Mouse (Mus musculus): ENCODE results near the gene Rassf1.

Rassf1 gene

DNA sequence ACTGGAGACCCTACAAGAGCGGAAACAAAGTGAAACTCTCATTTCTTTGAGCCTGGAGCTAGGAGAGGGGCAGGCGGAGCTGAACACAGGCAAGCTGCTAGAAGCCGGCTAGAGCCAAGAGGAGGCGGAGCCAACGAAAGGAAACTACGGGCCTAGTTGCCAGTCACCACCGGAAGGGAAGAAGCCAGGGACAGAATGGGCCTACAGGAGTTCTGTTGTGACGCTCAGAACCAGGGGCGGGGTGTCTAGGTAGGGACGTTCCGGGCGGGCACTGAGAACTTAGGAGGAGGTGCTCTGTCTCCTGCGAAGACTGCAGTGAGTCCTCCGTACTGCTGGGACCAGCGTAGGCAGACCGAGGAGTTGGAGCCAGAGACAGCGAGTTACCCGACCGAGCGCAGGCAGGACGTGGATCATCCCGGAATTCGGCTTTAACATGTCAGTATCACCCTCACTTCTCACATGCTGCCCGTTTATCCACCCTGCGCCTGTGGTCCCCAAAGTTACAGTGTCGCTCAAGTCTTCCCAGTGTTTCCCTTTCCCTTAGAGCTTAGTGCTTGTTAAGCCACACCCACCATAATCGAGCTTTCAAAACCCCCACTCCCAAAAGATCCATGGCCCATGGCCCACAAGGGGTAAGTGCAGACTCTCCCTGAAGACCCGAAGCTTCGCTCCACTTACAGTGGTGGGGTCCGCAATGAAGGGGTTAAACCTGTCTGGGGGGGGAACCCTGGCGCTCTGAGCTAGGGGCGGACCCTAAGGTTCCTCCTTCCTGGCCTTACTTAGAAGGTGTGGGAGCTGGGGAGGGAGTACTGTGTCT lies 29.4 kb downstream of the Rassf1 start, which contains the start of gene Hyal3:
Gene Hyal3 (plus strand): TSS at position 318 of the 817 bp plus-strand sequence.
- in situ Hi-C loops (cut with MseI, MboI), result no loop called here

DNA sequence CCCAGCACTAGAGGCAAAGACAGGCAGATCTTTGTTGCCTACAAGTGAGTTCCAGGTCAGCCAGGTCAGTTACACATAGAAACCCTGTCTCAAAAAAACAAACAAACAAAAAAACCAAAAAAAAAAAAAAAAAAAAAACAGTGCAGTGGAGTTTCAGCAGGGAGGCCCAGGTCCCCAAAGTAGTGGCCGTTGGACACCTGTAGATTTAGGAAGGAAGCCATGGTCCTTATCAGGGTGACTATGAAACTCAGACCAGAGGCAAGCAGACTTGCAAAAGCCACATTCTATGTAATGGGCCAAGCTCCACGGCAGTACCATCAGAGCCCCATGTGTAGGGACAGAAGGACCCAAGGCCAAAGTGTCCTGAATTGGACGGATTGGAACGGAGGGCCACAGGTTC lies 30.2 kb downstream of the Rassf1 start:
- in situ Hi-C loops (cut with MseI, MboI), result no loop called here

DNA sequence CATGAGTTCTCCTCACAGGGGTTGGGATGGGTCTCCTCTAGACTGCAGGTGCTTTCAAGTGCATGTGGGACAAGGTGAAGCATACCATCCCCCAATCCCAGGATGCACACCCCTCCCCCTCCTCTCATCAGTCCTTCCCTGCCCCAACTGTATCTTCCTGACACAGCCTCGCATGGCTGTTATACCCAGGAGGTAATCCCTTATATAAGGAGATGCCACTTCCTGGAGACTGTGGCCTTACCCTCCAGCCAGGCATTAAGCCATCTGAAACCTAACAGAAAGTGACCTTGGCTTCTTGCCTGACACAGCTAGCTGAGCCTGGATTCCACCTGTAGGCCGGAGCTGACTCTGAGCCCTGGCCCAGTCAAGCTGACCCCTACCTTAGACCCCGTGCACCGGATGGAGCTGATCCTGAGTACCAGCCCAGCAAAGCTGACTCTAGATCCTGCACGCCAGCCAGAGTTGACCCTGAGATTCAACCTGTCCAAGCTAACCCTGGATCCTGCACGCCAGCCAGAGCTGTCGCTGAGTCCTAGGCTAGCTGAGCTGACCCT lies 31.2 kb downstream of the Rassf1 start:
- in situ Hi-C loops (cut with MseI, MboI), result no loop called here

DNA sequence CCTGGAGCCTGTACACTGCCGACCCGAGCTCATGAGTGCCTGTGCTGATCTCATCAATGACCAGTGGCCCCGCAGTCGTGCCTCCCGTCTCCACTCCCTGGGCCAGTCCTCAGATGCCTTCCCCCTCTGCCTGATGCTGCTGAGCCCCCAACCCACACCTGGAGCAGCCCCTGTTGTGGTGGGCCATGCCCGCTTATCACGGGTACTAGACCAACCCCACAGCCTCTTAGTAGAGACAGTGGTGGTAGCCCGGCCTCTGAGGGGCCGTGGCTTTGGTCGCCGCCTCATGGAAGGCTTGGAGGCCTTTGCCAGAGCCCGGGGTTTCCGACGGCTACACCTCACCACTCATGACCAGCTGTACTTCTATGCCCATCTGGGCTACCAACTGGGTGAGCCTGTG lies 31.8 kb downstream of the Rassf1 start:
- in situ Hi-C loops (cut with MseI, MboI), result no loop called here

DNA sequence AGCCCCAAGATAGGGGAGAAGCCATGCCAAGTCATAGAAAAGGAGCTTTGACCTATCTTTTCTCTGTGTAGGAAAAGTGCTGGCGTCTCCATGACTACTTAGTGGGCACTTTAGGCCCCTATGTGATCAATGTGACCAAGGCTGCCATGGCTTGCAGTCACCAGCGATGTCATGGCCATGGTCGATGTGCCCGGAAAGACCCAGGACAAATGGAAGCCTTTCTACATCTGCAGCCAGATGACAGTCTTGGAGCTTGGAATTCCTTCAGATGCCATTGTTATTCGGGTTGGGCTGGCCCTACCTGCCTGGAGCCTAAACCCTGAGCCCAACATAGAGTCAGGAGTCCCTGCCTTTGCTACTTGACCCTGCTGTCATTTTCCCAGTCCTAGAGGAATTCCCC lies 35.1 kb downstream of the Rassf1 start:
- in situ Hi-C loops (cut with MseI, MboI), result no loop called here

DNA sequence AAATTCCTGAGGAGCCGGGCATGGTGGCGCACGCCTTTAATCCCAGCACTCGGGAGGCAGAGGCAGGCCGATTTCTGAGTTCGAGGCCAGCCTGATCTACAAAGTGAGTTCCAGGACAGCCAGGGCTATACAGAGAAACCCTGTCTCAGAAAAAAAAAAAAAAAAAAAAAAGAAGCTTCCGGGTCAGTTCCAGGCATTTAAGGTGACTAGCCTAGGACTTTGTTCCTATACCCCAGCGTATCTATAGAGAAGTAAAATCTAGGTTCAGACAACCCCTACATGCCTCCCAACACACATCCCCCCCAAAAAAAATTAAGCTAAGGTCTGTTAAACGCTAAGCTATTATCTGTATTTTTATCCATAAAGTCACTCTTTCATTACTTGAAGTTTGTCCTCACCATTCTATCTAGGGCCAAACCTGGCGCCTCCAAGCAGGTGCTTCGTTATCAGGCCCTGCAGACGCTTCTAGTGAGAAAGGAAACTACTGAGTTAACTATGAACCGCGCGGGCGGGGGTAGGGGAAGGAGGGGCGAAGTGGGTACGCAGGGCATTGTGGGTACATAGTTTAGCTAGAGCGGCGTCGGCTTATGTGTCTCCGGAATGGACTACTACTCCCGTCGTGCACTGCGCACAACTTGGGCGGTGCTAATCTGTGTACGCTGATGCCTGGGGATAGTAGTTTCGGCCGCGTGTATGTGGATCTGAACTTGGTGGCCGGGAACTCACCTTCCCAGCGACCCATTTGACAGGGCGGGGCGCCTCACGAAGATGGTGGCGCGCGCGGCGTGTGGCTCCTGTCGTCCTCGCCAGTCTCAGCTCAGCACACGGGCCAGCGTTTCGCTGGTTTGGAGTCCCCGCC lies 35.8 kb downstream of the Rassf1 start, which contains the start of gene Ifrd2:
Gene Ifrd2 (plus strand): TSS at position 669 of the 859 bp plus-strand sequence.
- in situ Hi-C loops (cut with MseI, MboI), result no loop called here

DNA sequence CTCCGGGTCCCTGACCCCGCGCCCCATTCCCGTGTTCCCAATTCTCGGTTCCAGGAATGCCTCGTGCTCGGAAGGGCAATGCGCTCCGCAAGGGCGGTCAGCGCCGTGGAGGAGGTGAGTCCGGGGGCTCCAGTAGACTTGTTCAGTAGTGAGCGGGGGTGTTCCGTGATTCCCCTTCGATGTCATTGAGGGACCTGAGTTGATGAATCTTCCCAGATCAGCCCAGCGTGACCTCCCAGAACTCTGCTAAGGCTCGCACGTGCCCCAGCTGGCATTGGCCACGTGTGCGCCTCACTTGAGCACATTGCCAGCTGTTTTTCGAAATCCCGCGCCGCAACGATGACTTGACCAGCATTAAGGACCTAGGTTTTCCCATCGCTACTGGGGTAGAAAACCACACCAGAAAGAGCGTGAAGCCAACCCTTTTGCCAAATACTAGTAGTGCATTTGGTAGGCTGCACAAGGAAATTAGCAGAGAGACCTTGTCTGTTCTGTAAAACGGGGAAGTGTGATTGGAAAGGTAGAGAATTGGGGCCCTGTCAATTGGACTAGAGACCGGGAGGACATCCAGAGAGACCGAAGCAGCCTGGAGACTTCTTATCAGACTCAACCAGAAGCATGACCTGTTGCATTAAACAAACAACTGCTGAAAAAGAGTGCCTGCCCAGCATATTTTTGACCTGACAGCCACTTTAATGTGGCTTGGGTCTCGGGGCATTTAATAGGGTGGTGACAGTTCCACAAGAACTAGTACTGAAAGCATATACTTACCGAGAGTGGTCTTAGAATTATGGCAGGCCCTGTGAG lies 36.7 kb downstream of the Rassf1 start:
- in situ Hi-C loops (cut with MseI, MboI), result no loop called here

DNA sequence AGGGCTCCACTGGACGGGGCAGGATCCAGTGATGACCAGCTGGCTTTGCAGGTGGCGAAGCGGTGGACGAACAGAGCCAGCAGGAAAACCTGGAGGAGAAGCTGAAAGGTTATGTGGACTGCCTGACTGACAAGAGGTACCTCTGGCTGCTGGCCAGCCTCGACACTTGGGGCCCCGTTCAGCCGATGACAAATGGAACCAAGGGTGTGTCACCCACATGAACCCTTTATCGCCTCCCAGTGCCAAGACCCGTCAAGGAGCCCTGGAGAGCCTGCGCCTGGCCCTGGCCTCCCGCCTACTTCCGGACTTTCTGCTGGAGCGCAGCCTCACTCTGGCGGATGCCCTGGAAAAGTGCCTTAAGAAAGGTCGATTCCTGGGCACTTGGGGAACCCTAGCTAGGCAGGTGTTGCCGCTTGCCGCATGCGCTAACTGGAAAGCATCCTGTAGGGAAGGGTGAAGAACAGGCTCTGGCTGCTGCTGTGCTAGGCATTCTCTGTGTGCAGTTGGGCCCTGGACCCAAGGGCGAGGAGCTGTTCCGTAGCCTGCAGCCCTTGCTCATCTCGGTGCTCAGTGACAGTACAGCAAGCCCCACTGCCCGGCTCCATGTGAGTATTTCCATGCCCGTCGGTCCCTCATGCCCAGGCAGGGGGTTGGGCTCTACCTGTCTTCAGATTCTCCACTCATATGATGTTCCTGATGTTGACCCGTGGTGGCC lies 38.9 kb downstream of the Rassf1 start:
- in situ Hi-C loops (cut with MseI, MboI), result no loop called here

DNA sequence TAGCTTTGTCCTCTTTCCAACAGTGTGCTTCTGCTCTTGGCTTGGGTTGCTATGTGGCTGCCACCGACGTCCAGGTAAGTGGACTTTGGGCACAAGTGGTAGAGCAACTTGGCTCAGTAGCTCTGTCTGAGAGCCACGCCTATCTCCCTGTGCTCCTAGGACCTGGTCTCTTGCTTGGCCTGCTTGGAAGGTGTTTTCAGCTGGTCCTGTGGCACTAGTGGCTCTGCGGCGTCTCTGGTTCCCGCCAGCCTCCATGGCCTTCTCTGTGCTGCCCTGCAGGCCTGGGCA lies 39.4 kb downstream of the Rassf1 start:
- in situ Hi-C loops (cut with MseI, MboI), result no loop called here

DNA sequence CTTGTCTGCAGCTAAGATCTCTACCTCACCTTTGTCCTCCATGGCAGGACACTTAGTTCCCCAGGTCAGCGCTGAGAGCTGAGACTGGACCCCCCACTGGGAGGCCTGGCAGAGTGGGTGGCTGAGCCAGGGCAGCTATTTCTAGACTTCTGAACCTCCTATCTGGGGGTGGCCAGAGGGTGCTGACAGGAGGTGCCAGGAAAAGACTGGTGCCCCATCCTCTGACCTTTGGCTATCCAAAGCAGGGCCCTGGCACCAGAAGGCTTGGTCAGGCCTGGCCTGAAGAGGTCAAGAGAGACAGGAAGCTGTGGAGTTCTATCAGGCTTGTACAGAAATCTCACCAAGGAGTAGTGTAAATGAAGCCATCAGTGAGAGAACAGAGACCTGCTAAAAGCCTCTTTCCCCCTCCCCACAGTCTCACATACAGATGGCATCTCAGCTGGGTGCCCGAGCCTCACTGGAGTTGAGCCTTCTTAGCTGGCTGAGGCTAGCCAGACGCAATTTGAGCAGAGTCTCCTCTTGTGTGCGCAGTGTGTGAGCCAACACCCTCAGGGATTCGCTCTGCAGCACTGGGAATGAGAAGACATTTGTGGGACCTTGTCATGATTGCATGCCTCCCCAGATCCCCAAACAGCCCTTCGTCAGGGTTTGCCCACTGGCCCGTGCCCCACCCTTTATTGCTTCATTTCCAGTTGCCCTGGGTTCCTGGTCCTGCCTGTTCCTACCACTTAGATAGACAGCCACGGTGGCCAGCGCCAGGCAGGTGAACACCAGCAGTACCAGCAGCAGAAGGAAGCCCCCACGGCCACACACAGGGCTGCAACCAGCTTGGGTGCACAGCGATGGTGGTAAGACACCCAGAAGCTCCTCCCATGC lies 42.0 kb downstream of the Rassf1 start:
- in situ Hi-C loops (cut with MseI, MboI), result no loop called here

DNA sequence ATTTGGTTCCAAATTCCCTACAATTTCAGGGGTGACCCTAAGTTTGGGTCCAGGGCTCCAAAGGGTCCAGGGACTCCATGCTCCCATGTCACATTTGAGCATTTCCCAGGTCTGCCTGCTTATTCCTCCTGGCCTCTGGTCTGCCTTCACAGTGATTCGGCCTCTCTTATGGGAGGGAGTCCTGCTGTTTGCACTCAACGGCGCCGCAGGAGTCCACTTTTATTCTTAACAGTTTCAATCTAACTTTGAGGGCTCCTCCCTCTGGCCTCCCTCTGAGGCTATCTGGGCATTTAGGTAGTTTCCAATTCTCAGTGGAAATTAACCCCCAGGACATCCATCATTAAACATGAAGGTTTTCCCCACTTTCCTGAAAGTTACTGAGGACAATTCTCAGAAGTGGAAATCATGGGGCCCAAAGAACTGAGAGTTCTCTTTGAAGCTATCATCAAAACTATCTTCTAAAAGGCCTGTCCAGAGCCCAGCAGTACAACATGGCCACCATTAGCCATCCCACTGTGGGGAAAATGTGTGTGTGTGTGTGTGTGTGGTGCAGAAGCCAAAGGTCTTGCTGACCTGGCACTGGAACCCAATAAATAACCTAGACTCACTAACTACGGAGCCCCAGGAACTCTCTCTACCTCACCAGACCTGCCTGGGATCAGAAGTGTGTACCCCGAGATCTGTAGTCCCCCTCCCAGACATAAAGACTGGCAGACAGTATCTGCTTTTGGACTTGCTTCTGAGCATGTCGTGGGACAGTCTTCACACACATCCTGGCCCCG lies 43.1 kb downstream of the Rassf1 start:
- in situ Hi-C loops (cut with MseI, MboI), result no loop called here

DNA sequence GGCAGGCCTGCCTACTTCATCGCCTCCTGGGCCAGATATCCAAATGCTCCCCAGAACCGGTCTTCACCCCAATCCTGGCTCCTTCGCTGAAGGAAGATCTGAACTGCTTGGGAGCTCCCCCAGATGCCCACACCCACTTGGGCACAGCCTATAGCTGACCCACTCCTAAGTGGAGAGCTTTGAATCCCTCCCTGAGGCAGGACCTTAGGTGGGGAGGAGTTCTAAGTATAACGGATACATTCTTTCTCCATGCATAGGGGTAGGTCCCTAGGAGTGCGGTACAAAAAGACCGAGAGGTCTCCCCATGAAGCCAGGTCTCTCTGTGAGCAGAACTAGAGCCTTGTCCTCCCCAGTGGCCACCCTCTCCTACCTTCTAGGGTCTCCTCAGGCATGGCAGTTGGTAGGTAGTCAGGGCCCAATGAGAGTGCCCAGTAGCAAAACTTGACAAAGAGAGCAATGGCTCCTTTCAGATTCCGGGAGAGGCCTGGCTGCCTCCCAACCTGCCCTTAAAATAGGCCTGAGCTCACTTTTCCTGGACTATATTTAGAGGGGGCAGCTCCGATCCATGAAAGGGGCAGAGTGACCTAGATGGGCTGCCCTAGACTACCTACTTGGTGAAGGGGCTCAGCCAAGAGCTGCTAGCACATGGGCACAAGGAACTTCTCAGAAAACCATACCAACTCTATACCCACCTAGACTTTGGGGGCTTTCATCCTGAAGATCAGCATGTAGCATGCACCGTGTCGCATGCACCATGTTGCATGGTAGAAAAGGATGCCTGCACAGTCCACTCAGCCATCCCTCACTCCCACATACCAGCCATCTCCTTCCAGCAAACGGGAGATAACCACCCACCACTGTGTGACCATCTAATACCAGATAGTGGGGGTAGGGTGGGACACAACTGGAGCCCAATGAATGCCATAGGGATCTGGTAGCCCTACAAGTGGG lies 45.5 kb downstream of the Rassf1 start:
- in situ Hi-C loops (cut with MseI, MboI), result no loop called here

DNA sequence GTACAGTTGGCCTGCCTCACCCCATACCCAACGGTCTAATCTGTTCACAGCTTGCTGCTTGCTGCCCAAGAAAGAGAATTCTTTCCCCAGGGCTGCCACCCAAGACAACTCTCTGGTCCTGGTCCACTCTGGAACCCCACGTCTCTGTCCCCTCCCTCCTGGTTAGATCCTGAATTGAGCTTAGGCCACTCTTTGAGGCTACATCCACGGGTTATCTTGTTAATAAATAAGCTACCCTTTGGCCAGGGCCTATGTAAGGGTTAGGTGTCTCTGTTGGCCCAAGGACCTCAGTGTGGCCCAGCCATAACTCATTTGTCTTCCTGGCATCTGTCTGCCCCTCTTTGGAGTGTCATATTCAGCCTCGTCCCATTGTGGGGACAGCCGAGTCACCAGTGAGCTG lies 47.0 kb downstream of the Rassf1 start:
- in situ Hi-C loops (cut with MseI, MboI), result no loop called here

DNA sequence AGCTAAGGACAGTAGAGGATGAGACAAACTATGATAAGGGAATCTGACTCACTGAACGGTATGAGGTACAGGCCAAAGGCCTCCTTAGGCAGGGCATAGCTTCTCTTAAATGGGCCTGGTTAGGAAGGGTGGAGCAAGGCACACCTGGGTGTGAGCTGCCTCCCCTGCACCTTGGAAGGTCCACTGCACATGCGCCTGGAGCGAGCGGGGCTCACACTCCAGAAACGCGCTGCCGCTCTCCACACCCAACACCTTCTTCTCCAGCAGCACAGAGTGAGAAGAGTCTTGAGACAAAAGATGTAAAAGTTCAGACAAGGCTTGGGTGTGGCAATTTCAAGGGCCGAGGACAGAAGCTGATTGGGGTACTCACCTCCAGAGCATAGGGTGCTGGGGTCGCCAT lies 48.1 kb downstream of the Rassf1 start:
- in situ Hi-C loops (cut with MseI, MboI), result no loop called here

DNA sequence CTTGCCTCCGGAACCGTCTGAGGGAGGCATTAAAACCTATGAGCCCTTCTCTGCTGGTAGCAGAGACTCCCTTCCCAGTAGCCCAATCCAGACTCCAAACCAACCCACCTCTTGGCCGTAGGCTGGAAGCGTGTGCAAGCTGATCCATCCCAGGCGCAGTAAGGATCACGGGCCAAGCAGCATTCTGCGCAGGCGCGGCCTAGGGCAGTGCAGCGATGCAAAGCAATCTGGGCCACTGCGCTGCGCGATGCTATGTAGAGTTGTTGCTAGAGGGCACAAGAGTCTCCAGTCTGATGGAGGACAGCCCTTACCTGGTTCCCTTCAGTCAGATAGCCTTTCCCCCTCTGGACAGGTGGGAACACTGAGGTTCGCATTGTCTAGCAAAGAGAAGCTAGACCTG lies 48.5 kb downstream of the Rassf1 start:
- in situ Hi-C loops (cut with MseI, MboI), result no loop called here

DNA sequence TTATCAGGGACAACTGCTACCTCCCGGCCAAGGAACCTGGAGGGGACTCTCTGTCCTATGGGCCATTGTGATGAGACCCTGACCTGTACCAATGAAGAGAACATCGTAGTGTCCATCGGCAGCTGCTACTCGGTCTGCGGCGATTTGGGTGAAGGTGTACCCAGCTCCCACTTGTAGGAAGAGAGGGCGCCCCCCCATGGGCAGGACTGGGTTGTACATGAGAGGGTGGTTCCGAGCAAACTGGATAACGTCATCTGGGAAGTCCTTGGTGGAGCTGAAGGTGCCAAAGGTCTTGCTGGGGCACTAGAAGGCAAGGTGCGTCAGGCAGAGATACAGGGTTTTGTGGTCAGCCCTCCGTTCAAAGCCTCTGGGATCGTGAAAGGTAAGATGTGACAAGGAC lies 49.4 kb downstream of the Rassf1 start:
- in situ Hi-C loops (cut with MseI, MboI), result no loop called here

DNA sequence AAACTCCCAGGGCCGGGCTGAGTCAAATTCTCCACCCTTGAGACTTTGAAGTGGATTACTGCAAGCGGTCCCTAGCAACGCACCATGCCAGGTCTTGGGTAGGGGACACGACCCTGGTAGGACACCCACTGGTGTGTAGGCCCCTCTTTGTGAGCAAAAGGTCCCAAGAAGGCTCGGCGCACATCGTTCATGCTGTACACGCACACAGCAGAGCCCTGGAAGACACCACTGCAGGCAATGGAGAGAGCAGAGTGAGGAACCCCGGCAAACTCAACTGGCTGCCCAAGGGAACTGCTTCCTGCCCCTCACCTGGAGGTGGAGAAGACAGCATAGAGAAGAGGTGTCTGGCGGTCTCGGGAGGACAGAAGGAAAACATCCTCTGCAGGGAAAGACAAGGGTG lies 49.9 kb downstream of the Rassf1 start:
- in situ Hi-C loops (cut with MseI, MboI), result no loop called here

DNA sequence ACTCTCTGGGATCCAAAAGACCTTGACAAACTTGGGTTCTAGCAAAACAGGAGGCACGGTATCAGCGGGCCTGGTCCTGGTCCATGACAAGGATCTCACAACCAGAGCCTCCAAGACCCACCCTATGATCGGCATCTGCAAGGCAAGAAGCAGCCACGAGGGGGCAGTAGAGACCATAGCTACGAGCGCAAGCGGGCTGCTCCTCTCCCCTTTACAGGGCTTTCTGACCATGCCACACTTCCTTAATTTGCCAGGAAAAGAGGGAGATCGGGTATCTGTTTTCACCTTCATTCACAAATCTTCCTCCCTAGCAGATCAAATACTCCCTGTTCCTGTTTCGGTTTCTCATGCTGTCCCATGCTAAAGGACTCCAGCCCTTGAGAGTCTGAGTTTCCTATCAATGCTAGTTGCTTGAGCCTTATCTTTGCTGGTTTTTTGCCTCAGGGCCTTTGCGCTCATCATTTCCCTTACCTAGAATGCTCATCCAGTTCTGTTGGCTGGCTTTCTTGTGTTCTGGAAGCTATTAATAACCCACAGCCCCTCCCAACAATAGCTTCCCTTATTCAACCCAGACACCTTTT lies 50.8 kb downstream of the Rassf1 start:
- in situ Hi-C loops (cut with MseI, MboI), result no loop called here

Data from mouse trophoblast stem cell (cell line).